Mouse (Mus musculus) hindbrain, embryonic 13.5 days (tissue): ENCODE results near the gene Dusp11. TPM values are rescaled to one million over a fixed set of nuclear protein-coding genes. Genes with fewer than 3 reads are reported as not detected.
"Not testable (repeated sequence)": the region's sequence is repeated elsewhere in the genome, so short reads cannot be mapped to it uniquely, and the experiment has no call there.

Experiments used
- ATAC-seq: fragments of 200-750 bp; cut with Nextera tagmentation; 2 replicates; pipeline ENCODE4 v1.8.0; 2017; ENCODE audit warnings: moderate TSS enrichment; ENCODE audit not compliant: low FRiP score
- H3K27ac ChIP-seq: fragments of 300-500 bp; sonication (generic); 2 replicates; pipeline ENCODE4 v1.5.1; 2015; ENCODE audit warnings: inconsistent platforms, mild to moderate bottlenecking, moderate library complexity
- H3K27me3 ChIP-seq: fragments of 300-500 bp; sonication (generic); 2 replicates; pipeline ENCODE4 v1.6.1; 2015; ENCODE audit warnings: mild to moderate bottlenecking, inconsistent platforms
- H3K36me3 ChIP-seq: fragments of 300-500 bp; sonication (generic); 2 replicates; pipeline ENCODE4 v1.6.1; 2015; ENCODE audit warnings: mild to moderate bottlenecking, inconsistent platforms
- H3K4me1 ChIP-seq: fragments of 300-500 bp; sonication (generic); replicated peaks from 2 replicates; pipeline ENCODE4 v1.6.1; 2015; ENCODE audit warnings: inconsistent platforms
- H3K4me2 ChIP-seq: fragments of 300-500 bp; sonication (generic); 2 replicates; pipeline ENCODE4 v1.6.1; 2015; ENCODE audit warnings: inconsistent platforms, mild to moderate bottlenecking, moderate library complexity
- H3K4me3 ChIP-seq: fragments of 300-500 bp; sonication (generic); 2 replicates; pipeline ENCODE4 v1.5.1; 2015; ENCODE audit warnings: mild to moderate bottlenecking, inconsistent platforms
- H3K9ac ChIP-seq: fragments of 300-500 bp; sonication (generic); 2 replicates; pipeline ENCODE4 v1.6.1; 2015; ENCODE audit warnings: mild to moderate bottlenecking, inconsistent platforms
- H3K9me3 ChIP-seq: fragments of 300-500 bp; sonication (generic); 2 replicates; pipeline ENCODE4 v1.6.1; 2016; ENCODE audit warnings: inconsistent platforms
- whole genome bisulfite sequencing: fragments of 180-500 bp; shearing (Covaris S2); methylation state at CpG from one replicate; pipeline ENCODE4 v1.1.7; 2015; 5-methylcytosine and 5-hydroxymethylcytosine counted together
- polyA plus RNA-seq: library from polyadenylated mRNA; unstranded; fragments of >200 nt; fragmentation: Nextera tagmentation; extraction: Ambion mirVana; gene quantifications from 2 replicates; pipeline ENCODE4 v1.2.1, GENCODE M21; 2015

The Dusp11 gene
- polyA plus RNA-seq, 1 experiment from 2014 or later: 49.9 TPM

DNA sequence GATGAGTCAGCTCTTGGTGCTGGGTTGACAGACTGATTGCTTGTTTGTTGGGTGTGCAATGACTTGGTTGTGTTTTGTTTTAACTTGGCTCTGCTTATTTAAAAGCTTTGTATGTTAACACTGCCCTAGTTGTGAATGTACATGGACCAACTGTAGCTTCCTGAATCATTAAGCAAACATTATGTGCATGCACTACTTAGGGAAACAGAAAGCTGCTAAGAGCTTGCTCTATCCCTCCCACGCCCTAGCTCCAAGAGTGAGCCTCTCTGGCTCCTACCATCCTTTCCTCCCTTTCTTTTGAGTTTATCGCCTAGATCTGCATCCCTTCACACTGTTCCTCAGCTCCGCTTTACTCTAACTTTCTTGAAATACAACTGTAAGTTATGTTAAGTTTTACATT, 11.9 kb upstream of the Dusp11 start:
- Histone ChIP-seq H3K4me3 (no peak overlapping the region), H3K4me2 (no peak overlapping the region), H3K27me3 (no peaks in the 10 kb centered on the region), H3K4me1 (no peaks in the 10 kb centered on the region), H3K9me3 (no peaks in the 10 kb centered on the region), H3K27ac (no peak overlapping the region), H3K36me3 (no peaks in the 10 kb centered on the region), H3K9ac (no peak overlapping the region)
- no peak for ATAC-seq
- WGBS: 90% methylated on average over 3 of the region's 3 CpGs

GRCm38 (mm10) chr6:85972699-85973098, 11.2 kb upstream of the Dusp11 start:
- no peaks in the 10 kb centered on the region for H3K4me1 ChIP-seq
- no peaks in the 10 kb centered on the region for H3K9me3 ChIP-seq
- no peak overlapping the region for H3K4me3 ChIP-seq
- 80% methylated on average over 3 of the region's 3 CpGs for WGBS
- H3K27ac ChIP-seq: no peak overlapping the region
- ATAC-seq: no peak
- no peak overlapping the region for H3K4me2 ChIP-seq
- H3K27me3 ChIP-seq: no peaks in the 10 kb centered on the region
- no peaks in the 10 kb centered on the region for H3K36me3 ChIP-seq
- H3K9ac ChIP-seq: no peak overlapping the region

- H3K9me3 ChIP-seq: no peaks in the 10 kb centered on the region
- H3K27ac ChIP-seq: no peak overlapping the region
- H3K9ac ChIP-seq: no peak overlapping the region
- ATAC-seq: no peak
- no peak overlapping the region for H3K4me3 ChIP-seq
- H3K4me2 ChIP-seq: no peak overlapping the region
- no peaks in the 10 kb centered on the region for H3K27me3 ChIP-seq
- no peaks in the 10 kb centered on the region for H3K36me3 ChIP-seq
- WGBS: 84% methylated on average over 2 of the region's 2 CpGs
- H3K4me1 ChIP-seq: no peaks in the 10 kb centered on the region
These were observed 8.4 kb upstream of the Dusp11 start for GRCm38 (mm10) chr6:85969889-85970288.

DNA sequence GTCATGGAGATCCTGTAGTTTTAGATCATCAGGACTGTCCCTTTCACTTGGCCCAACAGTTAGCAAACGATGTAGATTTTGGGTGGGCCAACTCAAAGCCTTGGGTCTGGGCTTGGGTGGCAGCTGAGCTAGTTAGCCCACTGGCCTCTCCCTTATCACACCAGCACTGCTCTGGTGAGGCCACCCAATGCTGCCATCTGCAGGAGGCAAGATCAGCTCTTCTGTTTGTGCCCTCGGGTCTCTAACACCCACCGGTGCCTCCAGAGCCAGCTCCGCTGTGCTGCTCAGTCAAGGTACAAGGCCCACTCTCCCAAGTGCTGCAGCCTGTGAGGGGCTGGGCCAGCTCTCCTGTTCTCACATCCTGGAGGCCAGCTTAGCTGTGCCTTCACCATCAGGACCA, 5.2 kb upstream of the Dusp11 start:
- H3K9ac ChIP-seq: no peak overlapping the region
- H3K27me3 ChIP-seq: no peaks in the 10 kb centered on the region
- H3K4me3 ChIP-seq: no peak overlapping the region
- no peak overlapping the region for H3K4me2 ChIP-seq
- ATAC-seq: no peak
- no peaks in the 10 kb centered on the region for H3K9me3 ChIP-seq
- H3K27ac ChIP-seq: no peak overlapping the region
- no peaks in the 10 kb centered on the region for H3K36me3 ChIP-seq
- WGBS: 81% methylated on average over 4 of the region's 4 CpGs
- peaks cover 5% of the 10 kb centered on the region; the same call in 1 of the 2 replicates for H3K4me1 ChIP-seq

- not testable (repeated sequence) for H3K36me3 ChIP-seq, H3K4me1 ChIP-seq, H3K4me3 ChIP-seq, H3K9ac ChIP-seq, H3K27ac ChIP-seq, H3K9me3 ChIP-seq, ATAC-seq, H3K4me2 ChIP-seq, H3K27me3 ChIP-seq
- 41% methylated on average over 6 of the region's 6 CpGs for WGBS
These were observed 4.6 kb upstream of the Dusp11 start for GRCm38 (mm10) chr6:85966081-85966480.

- no peaks in the 10 kb centered on the region for H3K27me3 ChIP-seq
- peaks cover 53% of the 10 kb centered on the region for H3K36me3 ChIP-seq
- peaks cover 31% of the 10 kb centered on the region for H3K4me1 ChIP-seq
- no peak overlapping the region for H3K4me2 ChIP-seq
- H3K4me3 ChIP-seq: no peak overlapping the region
- H3K27ac ChIP-seq: no peak overlapping the region
- ATAC-seq: no peak
- 92% methylated on average over 3 of the region's 3 CpGs for WGBS
- no peaks in the 10 kb centered on the region for H3K9me3 ChIP-seq
- no peak overlapping the region for H3K9ac ChIP-seq
These were observed 3.9 kb downstream of the Dusp11 start for GRCm38 (mm10) chr6:85957581-85957980.

DNA sequence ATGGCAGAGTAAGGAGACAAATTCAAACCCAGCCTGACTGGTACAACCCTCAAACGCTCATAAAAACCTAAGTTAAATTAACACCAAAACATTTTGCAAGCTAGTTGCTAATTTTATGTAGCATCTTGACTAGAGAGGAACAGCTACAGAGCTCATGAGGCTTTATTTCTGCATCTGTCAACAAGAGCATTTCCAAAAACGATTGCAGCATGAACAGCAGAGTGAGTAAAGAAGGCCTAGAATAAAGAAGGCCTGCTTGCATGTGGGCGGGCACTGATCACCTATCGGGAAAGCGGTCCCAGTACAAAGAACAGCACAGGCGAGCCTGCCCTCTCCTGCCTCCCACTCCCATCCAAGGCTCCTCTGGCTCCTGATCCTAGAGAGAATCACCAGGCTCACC, 12.9 kb downstream of the Dusp11 start:
- no peak overlapping the region for H3K27ac ChIP-seq
- no peaks in the 10 kb centered on the region for H3K27me3 ChIP-seq
- no peak overlapping the region for H3K9ac ChIP-seq
- no peak for ATAC-seq
- H3K9me3 ChIP-seq: no peaks in the 10 kb centered on the region
- H3K4me1 ChIP-seq: no peaks in the 10 kb centered on the region
- H3K36me3 ChIP-seq: peaks cover 91% of the 10 kb centered on the region
- 85% methylated on average over 6 of the region's 6 CpGs for WGBS
- H3K4me3 ChIP-seq: no peak overlapping the region
- H3K4me2 ChIP-seq: no peak overlapping the region

GRCm38 (mm10) chr6:85942469-85942868, 19.0 kb downstream of the Dusp11 start:
- H3K27ac ChIP-seq: no peak overlapping the region
- H3K36me3 ChIP-seq: peaks cover 54% of the 10 kb centered on the region

GRCm38 (mm10) chr6:85938701-85939100, 22.8 kb downstream of the Dusp11 start:
- no peaks in the 10 kb centered on the region for H3K9me3 ChIP-seq
- WGBS: 81% methylated on average over 10 of the region's 10 CpGs
- H3K4me1 ChIP-seq: no peaks in the 10 kb centered on the region; the same call in 1 of the 2 replicates

More at GRCm38 (mm10) chr6:85942469-85942868, 19.0 kb downstream of the Dusp11 start:
- 95% methylated on average over 3 of the region's 3 CpGs for WGBS
- no peak overlapping the region for H3K9ac ChIP-seq
- no peaks in the 10 kb centered on the region for H3K9me3 ChIP-seq
- H3K4me3 ChIP-seq: no peak overlapping the region
- H3K27me3 ChIP-seq: no peaks in the 10 kb centered on the region
- no peak for ATAC-seq
- no peak overlapping the region for H3K4me2 ChIP-seq
- H3K4me1 ChIP-seq: no peaks in the 10 kb centered on the region

GRCm38 (mm10) chr6:85936508-85937465, 24.7 kb downstream of the Dusp11 start:
- Histone ChIP-seq H3K4me2 (peak overlapping the region; percentile 58), H3K27ac (peak overlapping the region; percentile 48; the same call in 1 of the 2 replicates), H3K36me3 (peaks cover 20% of the 10 kb centered on the region), H3K4me3 (peak overlapping the region; percentile 46), H3K9ac (peak overlapping the region; percentile 71)
- ATAC-seq: peak; percentile 97
- not testable (repeated sequence) for H3K4me1 ChIP-seq, H3K9me3 ChIP-seq, H3K27me3 ChIP-seq
- 2% methylated on average over 37 of the region's 50 CpGs for WGBS

More at GRCm38 (mm10) chr6:85938701-85939100, 22.8 kb downstream of the Dusp11 start:
- Histone ChIP-seq H3K27ac (no peak overlapping the region), H3K27me3 (no peaks in the 10 kb centered on the region), H3K4me3 (no peak overlapping the region), H3K9ac (no peak overlapping the region), H3K36me3 (peaks cover 18% of the 10 kb centered on the region), H3K4me2 (no peak overlapping the region)
- no peak for ATAC-seq

GRCm38 (mm10) chr6:85935646-85936045, 25.8 kb downstream of the Dusp11 start:
- H3K27me3 ChIP-seq: no peaks in the 10 kb centered on the region
- no peak overlapping the region for H3K27ac ChIP-seq
- no peaks in the 10 kb centered on the region for H3K9me3 ChIP-seq
- H3K36me3 ChIP-seq: peaks cover 24% of the 10 kb centered on the region
- H3K4me3 ChIP-seq: no peak overlapping the region
- H3K4me2 ChIP-seq: no peak overlapping the region
- no peak overlapping the region for H3K9ac ChIP-seq
- no peaks in the 10 kb centered on the region; the same call in 1 of the 2 replicates for H3K4me1 ChIP-seq
- ATAC-seq: no peak
- WGBS: 68% methylated on average over 3 of the region's 3 CpGs

GRCm38 (mm10) chr6:85934047-85934446, 27.4 kb downstream of the Dusp11 start:
- Histone ChIP-seq H3K4me1 (no peaks in the 10 kb centered on the region; the same call in 1 of the 2 replicates), H3K27ac (no peak overlapping the region), H3K27me3 (no peaks in the 10 kb centered on the region), H3K9ac (0 out of 2 replicates have a peak overlapping the region, but pooled peaks have one; percentile 9), H3K36me3 (peaks cover 38% of the 10 kb centered on the region), H3K4me2 (no peak overlapping the region), H3K4me3 (no peak overlapping the region), H3K9me3 (no peaks in the 10 kb centered on the region)
- no peak for ATAC-seq
- WGBS: 84% methylated on average over 8 of the region's 8 CpGs

DNA sequence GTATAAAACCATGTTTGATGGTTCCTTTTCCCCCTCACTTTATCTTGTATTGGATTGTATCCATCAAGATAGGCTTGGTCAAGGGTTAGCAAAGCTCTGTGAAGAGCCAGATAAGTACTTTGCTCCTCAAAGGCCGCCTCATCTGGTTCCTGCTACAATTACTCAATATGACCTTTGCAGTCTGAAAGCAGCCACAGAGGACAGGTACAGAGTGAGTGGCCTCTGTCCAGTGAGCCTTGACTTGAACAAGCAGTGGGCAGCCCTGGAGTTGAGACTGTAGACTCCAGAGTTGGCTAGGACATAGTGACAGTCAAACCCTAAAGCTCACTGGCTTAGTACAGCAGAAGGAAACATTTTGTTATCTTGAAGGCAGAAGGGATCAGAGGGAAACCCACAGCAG, 32.2 kb downstream of the Dusp11 start:
- H3K27me3 ChIP-seq: no peaks in the 10 kb centered on the region
- H3K4me1 ChIP-seq: no peaks in the 10 kb centered on the region
- no peaks in the 10 kb centered on the region for H3K9me3 ChIP-seq
- no peak for ATAC-seq
- no peak overlapping the region for H3K4me2 ChIP-seq
- H3K9ac ChIP-seq: no peak overlapping the region
- 100% methylated on average over 1 of the region's 1 CpGs for WGBS
- no peak overlapping the region for H3K27ac ChIP-seq
- H3K36me3 ChIP-seq: peaks cover 81% of the 10 kb centered on the region
- H3K4me3 ChIP-seq: no peak overlapping the region
